Mouse (Mus musculus) embryonic facial prominence, embryonic 15.5 days (tissue): ENCODE results near the gene Cflar. TPM values are rescaled to one million over a fixed set of nuclear protein-coding genes. Genes with fewer than 3 reads are reported as not detected.
"Not testable (repeated sequence)": the region's sequence is repeated elsewhere in the genome, so short reads cannot be mapped to it uniquely, and the experiment has no call there.

ENCODE experiments used
- ATAC-seq: fragments of 200-750 bp; cut with Nextera tagmentation; 2 replicates; pipeline ENCODE4 v1.8.0; 2017; ENCODE audit warnings: low read depth, moderate TSS enrichment; ENCODE audit not compliant: insufficient number of reproducible peaks, low FRiP score, low TSS enrichment
- H3K27ac ChIP-seq: fragments of 300-500 bp; sonication (generic); replicated peaks from 2 replicates; pipeline ENCODE4 v1.5.1; 2015; ENCODE audit warnings: mild to moderate bottlenecking, inconsistent platforms
- H3K27me3 ChIP-seq: fragments of 300-500 bp; sonication (generic); 2 replicates; pipeline ENCODE4 v1.6.1; 2015; ENCODE audit warnings: inconsistent platforms
- H3K36me3 ChIP-seq: fragments of 300-500 bp; sonication (generic); 2 replicates; pipeline ENCODE4 v1.6.1; 2015; ENCODE audit warnings: mild to moderate bottlenecking, inconsistent platforms
- H3K4me1 ChIP-seq: fragments of 300-500 bp; sonication (generic); 2 replicates; pipeline ENCODE4 v1.6.1; 2015; ENCODE audit warnings: inconsistent platforms
- H3K4me2 ChIP-seq: fragments of 300-500 bp; sonication (generic); replicated peaks from 2 replicates; pipeline ENCODE4 v1.6.1; 2015; ENCODE audit warnings: mild to moderate bottlenecking, inconsistent platforms
- H3K4me3 ChIP-seq: fragments of 300-500 bp; sonication (generic); replicated peaks from 2 replicates; pipeline ENCODE4 v1.5.1; 2015; ENCODE audit warnings: mild to moderate bottlenecking, inconsistent platforms
- H3K9ac ChIP-seq: fragments of 300-500 bp; sonication (generic); 2 replicates; pipeline ENCODE4 v1.6.1; 2015; ENCODE audit warnings: inconsistent platforms
- H3K9me3 ChIP-seq: fragments of 300-500 bp; sonication (generic); replicated peaks from 2 replicates; pipeline ENCODE4 v1.6.1; 2016; ENCODE audit warnings: inconsistent platforms
- WGBS: fragments of 180-500 bp; shearing (Covaris S2); methylation state at CpG from one replicate; pipeline ENCODE4 v1.1.7; 2015; 5-methylcytosine and 5-hydroxymethylcytosine counted together
- polyA plus RNA-seq: library from polyadenylated mRNA; unstranded; fragments of >200 nt; fragmentation: Nextera tagmentation; extraction: Ambion mirVana; gene quantifications from 2 replicates; pipeline ENCODE4 v1.2.1, GENCODE M21; 2015

The Cflar gene
- polyA plus RNA-seq, result 38.5 and 39.2 TPM in 2 replicates

DNA sequence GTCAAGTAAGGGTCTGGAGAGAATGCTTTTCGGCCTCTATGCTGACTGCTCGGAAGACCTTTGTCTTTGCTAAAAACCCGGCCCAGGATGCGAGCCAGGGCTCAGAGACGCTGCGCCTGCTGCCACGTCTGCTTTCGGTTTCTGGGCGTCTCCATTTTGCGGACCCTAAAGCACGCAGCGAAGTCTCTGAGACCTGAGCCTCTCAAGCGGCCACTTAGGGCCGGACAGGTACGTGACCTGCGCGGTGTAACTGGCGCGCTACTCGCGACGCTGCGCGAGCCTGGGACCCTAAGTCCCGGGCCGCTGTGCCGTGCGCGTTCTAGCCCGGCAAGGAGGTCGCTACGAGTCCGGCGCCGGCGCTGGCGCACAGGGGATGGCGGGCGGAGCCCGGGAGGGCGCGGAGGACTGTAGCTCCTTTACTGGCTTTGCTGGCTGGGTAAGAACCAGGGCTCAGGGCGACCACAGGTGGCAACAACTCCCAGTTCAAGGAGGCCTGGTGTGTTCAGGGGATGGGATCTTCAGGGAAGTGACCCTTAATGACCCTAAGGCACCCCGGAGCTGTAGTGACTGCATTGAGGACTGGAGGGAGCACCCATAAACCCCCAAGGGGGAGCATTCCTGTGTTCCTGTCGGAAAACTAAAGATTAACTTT is at the start of gene Cflar:
TSS of gene Cflar (plus strand) at position 144 of the 652 bp plus-strand sequence.
- peak within 1 kb of the TSS; percentile 56 for H3K4me2 ChIP-seq
- 0 out of 2 replicates have a peak, but pooled peaks cover 6% of the 10 kb centered on the region for H3K36me3 ChIP-seq
- ATAC-seq, result peak; percentile 68
- WGBS, result under 1% methylated on average over 45 of the region's 45 CpGs
- H3K9ac ChIP-seq, result peak within 1 kb of the TSS; percentile 66
- peak within 1 kb of the TSS; percentile 69 for H3K4me3 ChIP-seq
- peaks cover 23% of the 10 kb centered on the region for H3K4me1 ChIP-seq
- peak within 1 kb of the TSS; percentile 99 for H3K27ac ChIP-seq
- H3K9me3 ChIP-seq, result no peaks in the 10 kb centered on the region
- H3K27me3 ChIP-seq, result no peaks in the 10 kb centered on the region

DNA sequence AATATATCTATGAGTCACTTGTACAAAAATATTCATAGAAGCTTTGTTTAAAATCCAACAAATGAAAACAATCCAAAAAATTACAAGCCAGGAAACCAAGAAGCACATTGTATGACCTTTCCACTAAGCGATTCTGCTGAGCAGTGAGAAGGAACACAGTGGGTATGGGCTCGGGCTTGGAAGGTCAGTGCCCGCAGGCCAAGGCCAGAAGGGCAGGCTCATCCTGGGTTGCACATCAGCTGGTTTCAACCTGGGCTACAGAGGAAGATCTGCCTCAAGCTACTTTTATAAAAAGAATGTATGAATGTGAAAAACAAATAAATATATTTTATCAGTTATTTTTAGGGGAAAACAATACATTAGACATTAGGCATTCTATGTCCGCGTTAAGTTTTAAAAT is 48.6 kb upstream of the Cflar start:
- H3K9me3 ChIP-seq, H3K4me1 ChIP-seq, ATAC-seq, H3K36me3 ChIP-seq, H3K9ac ChIP-seq, H3K4me3 ChIP-seq, H3K27me3 ChIP-seq, H3K4me2 ChIP-seq, H3K27ac ChIP-seq: not testable (repeated sequence)
- 89% methylated on average over 5 of the region's 5 CpGs for WGBS

- not testable (repeated sequence) for ATAC-seq, H3K27me3 ChIP-seq, H3K36me3 ChIP-seq, H3K4me2 ChIP-seq, H3K9ac ChIP-seq, H3K27ac ChIP-seq, H3K9me3 ChIP-seq, H3K4me3 ChIP-seq, H3K4me1 ChIP-seq
- WGBS, result 77% methylated on average over 3 of the region's 3 CpGs
Measured at GRCm38 (mm10) chr1:58663365-58663764, 47.9 kb upstream of the Cflar start.

GRCm38 (mm10) chr1:58668191-58668590 is 43.1 kb upstream of the Cflar start:
- no peaks in the 10 kb centered on the region for H3K4me1 ChIP-seq
- H3K4me3 ChIP-seq, result no peak overlapping the region
- ATAC-seq, result no peak
- H3K36me3 ChIP-seq, result no peaks in the 10 kb centered on the region
- no peak overlapping the region for H3K4me2 ChIP-seq
- no peaks in the 10 kb centered on the region for H3K9me3 ChIP-seq
- no peak overlapping the region for H3K9ac ChIP-seq
- H3K27ac ChIP-seq, result no peak overlapping the region
- H3K27me3 ChIP-seq, result no peaks in the 10 kb centered on the region
- WGBS, result 76% methylated on average over 5 of the region's 5 CpGs

DNA sequence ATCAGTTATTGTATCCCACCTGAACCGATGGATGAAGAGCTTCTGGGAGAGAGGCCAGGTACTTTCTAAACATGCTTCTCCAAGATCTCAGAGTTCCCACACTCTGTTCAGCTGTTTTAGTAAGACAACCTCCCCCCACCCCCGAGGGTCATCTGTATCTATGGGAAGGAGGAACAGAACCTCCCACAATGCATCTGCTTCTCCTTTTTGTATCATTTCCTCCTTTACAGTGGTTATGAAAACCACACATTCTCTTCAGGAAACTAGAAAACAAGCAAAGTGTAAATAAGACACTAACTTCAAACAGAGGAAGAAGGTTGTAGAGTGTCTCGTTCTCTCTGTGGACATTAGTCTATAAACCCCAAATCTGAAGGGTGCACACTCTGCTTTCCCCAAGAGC is 41.7 kb upstream of the Cflar start:
- H3K9ac ChIP-seq, H3K4me1 ChIP-seq, H3K4me2 ChIP-seq, H3K27me3 ChIP-seq, H3K4me3 ChIP-seq, H3K27ac ChIP-seq, H3K36me3 ChIP-seq, ATAC-seq, H3K9me3 ChIP-seq: not testable (repeated sequence)
- WGBS, result 82% methylated on average over 3 of the region's 3 CpGs

- Histone ChIP-seq H3K27me3 (no peaks in the 10 kb centered on the region), H3K4me3 (no peak overlapping the region), H3K9me3 (no peaks in the 10 kb centered on the region), H3K27ac (no peak overlapping the region), H3K36me3 (no peaks in the 10 kb centered on the region), H3K9ac (no peak overlapping the region), H3K4me1 (no peaks in the 10 kb centered on the region), H3K4me2 (no peak overlapping the region)
- 86% methylated on average over 2 of the region's 2 CpGs for WGBS
- ATAC-seq, result no peak
Measured at GRCm38 (mm10) chr1:58672116-58672515, 39.2 kb upstream of the Cflar start.

DNA sequence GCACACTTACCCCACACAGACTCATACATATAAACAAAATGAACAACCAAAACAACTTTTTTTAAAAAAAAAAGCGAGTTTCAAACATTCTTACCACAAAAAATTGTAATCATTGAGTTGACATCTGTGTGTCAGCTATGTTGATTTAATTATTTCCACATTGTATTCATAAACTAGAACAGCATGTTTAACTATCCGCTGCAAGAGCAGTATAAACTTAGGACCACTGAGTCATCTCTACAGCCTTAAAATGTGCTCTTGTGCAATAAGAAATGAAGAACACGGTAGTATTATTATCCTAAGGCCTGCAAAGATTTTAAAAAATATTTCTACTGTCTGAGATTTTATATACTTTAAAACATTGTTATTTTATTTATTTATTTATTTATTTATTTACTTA is 36.3 kb upstream of the Cflar start:
- Histone ChIP-seq H3K4me3 (no peak overlapping the region), H3K36me3 (no peaks in the 10 kb centered on the region), H3K4me1 (no peaks in the 10 kb centered on the region), H3K27me3 (no peaks in the 10 kb centered on the region), H3K4me2 (no peak overlapping the region), H3K27ac (no peak overlapping the region), H3K9ac (no peak overlapping the region), H3K9me3 (no peaks in the 10 kb centered on the region)
- no peak for ATAC-seq
- 59% methylated on average over 3 of the region's 3 CpGs for WGBS

DNA sequence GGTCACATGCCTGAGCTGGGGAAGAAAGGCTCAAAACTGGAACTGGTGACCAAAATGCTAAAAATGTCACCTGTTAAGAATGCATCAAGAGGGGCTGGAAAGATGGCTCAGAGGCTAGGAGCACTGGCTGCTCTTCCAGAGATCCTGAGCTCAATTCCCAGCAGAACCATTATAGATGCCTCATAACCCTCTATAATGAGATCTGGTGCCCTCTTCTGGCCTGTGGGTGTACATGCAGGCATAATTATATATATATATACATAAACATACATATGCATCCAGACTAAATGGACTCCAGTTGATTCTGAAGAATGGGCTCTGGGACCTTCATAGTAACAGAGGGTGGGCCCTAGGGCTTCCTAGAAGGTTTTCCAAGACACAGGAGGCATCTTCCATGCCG is 33.7 kb upstream of the Cflar start:
- Histone ChIP-seq H3K4me2 (no peak overlapping the region), H3K9me3 (no peaks in the 10 kb centered on the region), H3K27me3 (no peaks in the 10 kb centered on the region), H3K27ac (no peak overlapping the region), H3K4me1 (no peaks in the 10 kb centered on the region), H3K4me3 (no peak overlapping the region), H3K9ac (no peak overlapping the region), H3K36me3 (no peaks in the 10 kb centered on the region)
- 77% methylated on average over 1 of the region's 1 CpGs for WGBS
- ATAC-seq, result no peak

DNA sequence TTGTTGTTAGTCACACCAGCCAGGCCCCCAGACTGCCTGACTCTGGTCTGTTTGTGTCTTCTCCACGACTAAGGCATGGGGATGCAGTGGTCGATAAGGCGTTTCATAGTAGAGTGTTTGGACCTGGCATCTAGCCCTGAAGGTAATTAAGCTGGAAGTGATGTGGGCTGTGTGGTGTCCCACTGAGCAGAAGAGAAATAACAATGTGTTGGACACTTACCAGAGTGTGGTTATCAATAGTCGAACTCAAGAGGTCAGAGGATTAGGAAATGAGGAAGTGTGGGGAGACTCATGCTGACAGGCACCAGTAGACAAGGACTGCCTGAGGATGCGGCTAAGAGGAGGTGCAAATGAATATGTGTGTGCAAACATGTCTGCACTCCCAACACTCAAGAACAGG is 32.9 kb upstream of the Cflar start:
- H3K4me1 ChIP-seq, H3K27ac ChIP-seq, H3K4me3 ChIP-seq, H3K27me3 ChIP-seq, ATAC-seq, H3K9me3 ChIP-seq, H3K4me2 ChIP-seq, H3K36me3 ChIP-seq, H3K9ac ChIP-seq: not testable (repeated sequence)
- 64% methylated on average over 5 of the region's 5 CpGs for WGBS

GRCm38 (mm10) chr1:58689426-58689825 is 21.9 kb upstream of the Cflar start:
- no peak for ATAC-seq
- H3K27me3 ChIP-seq, result no peaks in the 10 kb centered on the region
- no peaks in the 10 kb centered on the region for H3K9me3 ChIP-seq
- no peaks in the 10 kb centered on the region for H3K36me3 ChIP-seq
- no peaks in the 10 kb centered on the region for H3K4me1 ChIP-seq
- H3K27ac ChIP-seq, result no peak overlapping the region
- H3K4me2 ChIP-seq, result no peak overlapping the region
- H3K4me3 ChIP-seq, result no peak overlapping the region
- 80% methylated on average over 1 of the region's 1 CpGs for WGBS
- no peak overlapping the region for H3K9ac ChIP-seq

GRCm38 (mm10) chr1:58690006-58690744 is 21.1 kb upstream of the Cflar start:
- no peaks in the 10 kb centered on the region for H3K27me3 ChIP-seq
- WGBS, result 51% methylated on average over 6 of the region's 6 CpGs
- no peaks in the 10 kb centered on the region for H3K36me3 ChIP-seq
- no peak overlapping the region for H3K4me3 ChIP-seq
- H3K4me2 ChIP-seq, result no peak overlapping the region
- H3K9me3 ChIP-seq, result no peaks in the 10 kb centered on the region
- no peak for ATAC-seq
- no peak overlapping the region for H3K9ac ChIP-seq
- H3K27ac ChIP-seq, result no peak overlapping the region
- no peaks in the 10 kb centered on the region for H3K4me1 ChIP-seq
